Mouse (Mus musculus) forebrain, postnatal 0 days (tissue): ENCODE data around the gene Birc2. TPM values are rescaled to one million over a fixed set of nuclear protein-coding genes. Genes with fewer than 3 reads are reported as not detected.
A peak's percentile ranks its signal among the peaks of the same experiment; 100 is the strongest.
"Not testable (repeated sequence)": the region's sequence is repeated elsewhere in the genome, so short reads cannot be mapped to it uniquely, and the experiment has no call there.

ENCODE experiments used
- ATAC-seq: fragments of 200-750 bp; cut with Nextera tagmentation; 2 replicates; pipeline ENCODE4 v1.8.0; 2017; ENCODE audit warnings: mild to moderate bottlenecking, moderate library complexity
- DNase-seq: peaks from one replicate; pipeline ENCODE4 v3.0.0-alpha.2; 2015
- H3K27ac ChIP-seq: fragments of 300-500 bp; sonication (generic); 2 replicates; pipeline ENCODE4 v1.5.1; 2014; ENCODE audit warnings: low read depth, mild to moderate bottlenecking, antibody characterized with exemption, low read length, moderate library complexity, mixed read lengths
- H3K27me3 ChIP-seq: fragments of 300-500 bp; sonication (generic); 2 replicates; pipeline ENCODE4 v1.6.1; 2014; ENCODE audit warnings: mild to moderate bottlenecking, low read length, mixed read lengths; ENCODE audit not compliant: insufficient read depth
- H3K36me3 ChIP-seq: fragments of 300-500 bp; sonication (generic); 2 replicates; pipeline ENCODE4 v1.6.1; 2014; ENCODE audit warnings: mild to moderate bottlenecking, moderate library complexity; ENCODE audit not compliant: insufficient read depth
- H3K4me1 ChIP-seq: fragments of 300-500 bp; sonication (generic); 2 replicates; pipeline ENCODE4 v1.6.1; 2014; ENCODE audit warnings: antibody characterized with exemption; ENCODE audit not compliant: insufficient read depth
- H3K4me2 ChIP-seq: fragments of 300-500 bp; sonication (generic); 2 replicates; pipeline ENCODE4 v1.6.1; 2014; ENCODE audit warnings: low read depth, mild to moderate bottlenecking, moderate library complexity
- H3K4me3 ChIP-seq: fragments of 300-500 bp; sonication (generic); 2 replicates; pipeline ENCODE4 v1.5.1; 2014; ENCODE audit warnings: low read depth, low read length, mixed read lengths
- H3K9ac ChIP-seq: fragments of 300-500 bp; sonication (generic); 2 replicates; pipeline ENCODE4 v1.6.1; 2014; ENCODE audit warnings: mild to moderate bottlenecking
- H3K9me3 ChIP-seq: fragments of 300-500 bp; sonication (generic); 2 replicates; pipeline ENCODE4 v1.6.1; 2016; ENCODE audit warnings: low read length
- CTCF ChIP-seq: sonication (generic); IDR thresholded peaks from 2 replicates; pipeline ENCODE4 v1.5.1; 2016; ENCODE audit warnings: antibody characterized with exemption, control low read depth, low read depth
- WGBS: fragments of 180-500 bp; shearing (Covaris S2); extraction: QIAGEN DNeasy Blood & Tissue Kit; methylation state at CpG from one replicate; pipeline ENCODE4 v1.1.7; 2014; 5-methylcytosine and 5-hydroxymethylcytosine counted together
- polyA plus RNA-seq: library from polyadenylated mRNA; unstranded; fragments of >200 nt; fragmentation: Nextera tagmentation; extraction: Ambion mirVana; gene quantifications from 2 replicates; pipeline ENCODE4 v1.2.1, GENCODE M21; 2015
- total RNA-seq: library from RNA; depleted of rRNA; stranded (reverse); fragments of >200 nt; gene quantifications from 2 replicates; pipeline ENCODE4 v1.2.3, GENCODE M21; 2014

Gene Birc2
- total and polyA plus RNA-seq, 2 experiments from 2014 or later, result 28.8 to 54.2 TPM

DNA sequence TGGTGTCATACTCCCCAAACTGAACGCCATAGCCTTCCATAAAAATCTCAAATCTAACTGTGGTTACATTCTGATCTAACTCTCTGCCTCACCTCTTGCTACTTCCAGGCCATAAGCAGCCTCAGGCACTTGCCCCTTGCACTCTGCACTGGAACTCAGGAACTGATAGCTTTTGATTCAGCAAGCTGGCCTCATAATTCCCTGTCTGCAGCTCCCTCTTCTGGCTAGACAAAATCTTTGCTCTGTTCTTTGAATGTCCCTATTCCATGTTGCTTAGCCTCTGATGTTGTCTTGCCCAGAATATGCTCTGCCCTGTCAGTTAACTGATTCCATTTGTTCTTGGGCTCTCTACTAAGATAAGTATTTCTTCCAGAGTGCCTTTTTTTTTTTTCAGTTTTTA is 18.5 kb upstream of the Birc2 start:
- ATAC-seq, result peak; percentile 42; the same call in 1 of the 2 replicates
- 46% methylated on average over 1 of the region's 1 CpGs for WGBS
- peak; percentile 64 for TF ChIP-seq CTCF

GRCm38 (mm10) chr9:7854196-7854595 is 17.3 kb upstream of the Birc2 start:
- WGBS, result 72% methylated on average over 14 of the region's 14 CpGs
- H3K4me1 ChIP-seq, H3K27ac ChIP-seq, H3K36me3 ChIP-seq, H3K4me2 ChIP-seq, H3K4me3 ChIP-seq, H3K27me3 ChIP-seq, H3K9ac ChIP-seq, H3K9me3 ChIP-seq, ATAC-seq, DNase-seq: not testable (repeated sequence)

More for the DNA sequence above, 18.5 kb upstream of the Birc2 start:
- no peak overlapping the region for H3K27ac ChIP-seq
- DNase-seq, result peak; percentile 35
- no peaks in the 10 kb centered on the region for H3K4me1 ChIP-seq
- no peaks in the 10 kb centered on the region for H3K36me3 ChIP-seq
- H3K9me3 ChIP-seq, result no peaks in the 10 kb centered on the region
- H3K4me2 ChIP-seq, result no peak overlapping the region
- H3K9ac ChIP-seq, result no peak overlapping the region
- no peak overlapping the region for H3K4me3 ChIP-seq
- H3K27me3 ChIP-seq, result no peaks in the 10 kb centered on the region

DNA sequence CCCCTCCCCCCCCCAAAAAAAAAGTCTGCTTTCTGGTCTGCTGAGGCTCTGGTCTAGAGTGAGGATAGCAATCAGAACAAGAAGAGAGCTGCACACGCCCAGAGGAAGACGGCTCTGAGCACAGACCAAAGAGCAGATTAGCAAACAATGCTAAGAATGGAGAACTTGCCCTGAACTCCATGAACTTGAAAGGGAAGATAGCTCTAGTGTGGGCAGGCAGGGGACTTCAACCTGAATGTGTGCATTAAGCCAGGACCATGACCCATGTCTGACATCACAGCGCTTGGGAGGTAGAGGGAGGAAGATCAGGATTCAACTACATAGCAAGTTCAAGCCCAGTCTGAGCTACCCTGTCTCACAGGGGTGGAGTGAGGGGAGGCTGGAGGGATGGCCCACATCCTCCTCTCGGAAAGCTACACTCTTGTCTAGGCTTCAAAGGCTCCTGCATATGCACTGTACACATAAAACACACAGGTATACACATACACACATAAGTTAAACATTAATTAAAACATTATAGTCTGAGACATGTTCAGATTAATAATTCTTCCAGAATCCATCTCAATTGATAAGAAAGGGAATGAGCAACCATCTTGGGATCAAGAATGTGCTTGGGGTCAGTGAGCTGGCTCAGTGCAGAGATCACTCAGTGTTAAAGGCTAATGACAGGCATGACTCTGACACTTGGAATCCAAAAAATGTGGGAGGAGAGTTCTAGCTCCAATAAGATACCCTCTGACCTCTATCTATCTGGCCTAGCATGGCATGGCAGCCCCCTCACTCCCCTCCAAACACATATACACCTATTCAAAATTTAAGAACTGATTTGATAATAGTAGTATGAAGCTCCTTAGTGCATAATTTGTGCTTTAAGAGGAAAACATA is 15.7 kb upstream of the Birc2 start:
- TF ChIP-seq CTCF, result no peak
- Histone ChIP-seq H3K9ac (no peak overlapping the region), H3K36me3 (no peaks in the 10 kb centered on the region), H3K27ac (no peak overlapping the region), H3K4me1 (no peaks in the 10 kb centered on the region), H3K4me2 (no peak overlapping the region), H3K4me3 (no peak overlapping the region), H3K9me3 (no peaks in the 10 kb centered on the region), H3K27me3 (no peaks in the 10 kb centered on the region)
- no peak for ATAC-seq
- 88% methylated on average over 4 of the region's 4 CpGs for WGBS
- DNase-seq, result no peak

GRCm38 (mm10) chr9:7851841-7852240 is 15.0 kb upstream of the Birc2 start:
- WGBS, result 87% methylated on average over 8 of the region's 8 CpGs
- no peak for TF ChIP-seq CTCF
- Histone ChIP-seq H3K4me1 (no peaks in the 10 kb centered on the region), H3K27me3 (no peaks in the 10 kb centered on the region), H3K4me3 (no peak overlapping the region), H3K4me2 (no peak overlapping the region), H3K27ac (no peak overlapping the region), H3K9me3 (no peaks in the 10 kb centered on the region), H3K9ac (no peak overlapping the region), H3K36me3 (no peaks in the 10 kb centered on the region)
- no peak for DNase-seq
- no peak for ATAC-seq

DNA sequence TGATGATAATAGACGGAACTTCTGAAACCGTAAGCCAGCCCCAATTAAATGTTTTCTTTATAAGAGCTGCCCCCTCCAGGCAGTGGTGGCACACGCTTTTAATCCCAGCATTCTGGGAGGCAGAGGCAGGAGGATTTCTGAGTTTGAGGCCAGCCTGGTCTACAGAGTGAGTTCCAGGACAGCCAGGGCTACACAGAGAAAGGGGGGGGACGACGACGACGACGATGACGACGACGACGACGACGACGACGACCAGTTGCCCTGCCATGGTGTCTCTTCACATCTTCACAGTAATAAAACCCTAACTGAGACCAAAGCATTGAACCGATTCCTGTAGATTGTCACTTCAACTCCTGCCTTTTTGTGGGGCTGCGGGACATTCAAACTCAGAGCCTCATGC is 11.3 kb upstream of the Birc2 start:
- Histone ChIP-seq H3K36me3 (no peaks in the 10 kb centered on the region), H3K9ac (no peak overlapping the region), H3K9me3 (no peaks in the 10 kb centered on the region), H3K4me3 (no peak overlapping the region), H3K4me1 (no peaks in the 10 kb centered on the region), H3K27me3 (no peaks in the 10 kb centered on the region), H3K4me2 (no peak overlapping the region), H3K27ac (no peak overlapping the region)
- 93% methylated on average over 18 of the region's 18 CpGs for WGBS
- no peak for TF ChIP-seq CTCF
- no peak for ATAC-seq
- no peak for DNase-seq

GRCm38 (mm10) chr9:7846667-7847199 is 9.9 kb upstream of the Birc2 start:
- Histone ChIP-seq H3K9me3 (no peaks in the 10 kb centered on the region), H3K36me3 (no peaks in the 10 kb centered on the region), H3K27ac (no peak overlapping the region), H3K9ac (no peak overlapping the region), H3K4me2 (no peak overlapping the region), H3K4me1 (no peaks in the 10 kb centered on the region), H3K4me3 (no peak overlapping the region), H3K27me3 (no peaks in the 10 kb centered on the region)
- no peak for DNase-seq
- WGBS, result 91% methylated on average over 1 of the region's 1 CpGs
- no peak for ATAC-seq
- no peak for TF ChIP-seq CTCF

- DNase-seq (no peak), ATAC-seq (no peak)
- H3K4me1 ChIP-seq, result no peaks in the 10 kb centered on the region
- H3K27ac ChIP-seq, result no peak overlapping the region
- H3K4me2 ChIP-seq, result no peak overlapping the region
- WGBS, result 65% methylated on average over 4 of the region's 4 CpGs
- no peaks in the 10 kb centered on the region for H3K36me3 ChIP-seq
- no peaks in the 10 kb centered on the region for H3K27me3 ChIP-seq
- no peaks in the 10 kb centered on the region for H3K9me3 ChIP-seq
- H3K9ac ChIP-seq, result no peak overlapping the region
- H3K4me3 ChIP-seq, result no peak overlapping the region
- no peak for TF ChIP-seq CTCF
Measured at GRCm38 (mm10) chr9:7845216-7845895, 8.5 kb upstream of the Birc2 start.
